Mouse (Mus musculus) liver, adult 2 months (tissue): ENCODE data around the gene Paqr5.
A peak's percentile ranks its signal among the peaks of the same experiment; 100 is the strongest.

ENCODE experiments used
- CTCF ChIP-seq: fragments of 200-500 bp; IDR thresholded peaks from 2 replicates; pipeline ENCODE4 v1.5.1; 2011; ENCODE audit warnings: low read depth, low read length, control low read depth
- POLR2A ChIP-seq: fragments of 200-500 bp; IDR thresholded peaks from 2 replicates; pipeline ENCODE4 v1.6.1; 2011; ENCODE audit warnings: low read length, control low read depth; ENCODE audit not compliant: insufficient read depth; ENCODE audit errors: extremely low read depth

DNA sequence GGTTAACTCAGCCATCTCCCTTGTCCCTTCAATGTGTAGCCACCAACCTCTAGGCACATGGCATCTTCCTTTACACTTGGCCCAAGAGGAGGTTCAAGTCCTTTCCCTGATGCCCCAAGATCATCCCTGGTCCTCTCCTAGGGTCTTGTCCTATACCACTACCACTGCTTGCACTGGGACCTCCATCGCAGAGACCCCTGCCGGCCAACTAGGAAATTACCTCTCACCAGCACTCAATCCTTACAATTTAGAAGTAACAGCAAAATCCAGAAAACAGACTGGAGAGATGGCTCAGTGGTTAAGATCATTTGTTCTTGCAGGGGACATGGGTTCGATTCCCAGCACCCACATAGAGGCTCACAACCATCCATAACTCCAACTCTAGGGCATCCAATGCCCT is 11.2 kb downstream of the Paqr5 start:
- TF ChIP-seq POLR2A, result no peak
- peak; percentile 39; the same call in 1 of the 2 replicates for TF ChIP-seq CTCF
